ENCODE assay signal across 25 mouse cellular contexts in the genomic region with DNA sequence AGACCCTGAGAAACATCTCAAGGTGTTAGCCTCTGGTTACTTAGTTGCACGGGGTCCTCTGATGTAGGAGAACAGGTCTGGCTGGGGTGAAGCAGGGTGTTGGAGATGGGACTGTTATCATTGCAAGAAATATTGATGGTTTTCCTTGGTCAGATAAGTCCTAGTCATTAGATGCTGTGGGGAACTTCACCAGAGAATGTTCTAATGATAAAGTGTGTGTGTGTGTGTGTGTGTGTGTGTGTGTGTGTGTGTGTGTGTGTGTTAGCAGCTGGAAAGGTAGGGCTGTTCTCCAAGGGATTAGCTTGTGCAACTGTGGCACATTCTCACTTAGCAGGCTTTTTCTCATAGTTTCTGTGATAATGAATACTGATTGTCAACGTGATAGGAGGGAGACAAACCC.
"Had no signal": no experiment of that assay in that cellular context is flagged by ENCODE, and none has a peak within 500 bp of the region (broad histone marks: within the 10 kb centered on the region; RNA-seq: fewer than 3 reads in every experiment).

No protein-coding gene starts in this region.

- H3K4me3 ChIP-seq: gastrocnemius, adult 2 months; heart, embryonic 13.5 days; heart, embryonic 15.5 days; hindbrain, embryonic 13.5 days; hindbrain, embryonic 15.5 days; kidney, embryonic 15.5 days; limb, embryonic 13.5 days; limb, embryonic 15.5 days had no signal

- H3K9me3 ChIP-seq: heart, embryonic 13.5 days; heart, embryonic 15.5 days; hindbrain, embryonic 13.5 days; hindbrain, embryonic 15.5 days; kidney, embryonic 15.5 days; limb, embryonic 13.5 days; limb, embryonic 15.5 days had no signal

- H3K27ac ChIP-seq: gastrocnemius, adult 2 months; heart, embryonic 13.5 days; heart, embryonic 15.5 days; hindbrain, embryonic 13.5 days; hindbrain, embryonic 15.5 days; hindbrain, postnatal 0 days; kidney, embryonic 15.5 days; kidney, postnatal 0 days; limb, embryonic 13.5 days; limb, embryonic 15.5 days; liver, embryonic 14.5 days had no signal

- H3K27me3 ChIP-seq: heart, embryonic 13.5 days; heart, embryonic 15.5 days; hindbrain, embryonic 13.5 days; hindbrain, embryonic 15.5 days; kidney, embryonic 15.5 days; limb, embryonic 13.5 days; limb, embryonic 15.5 days had no signal

- H3K4me2 ChIP-seq: heart, embryonic 11.5 days; heart, embryonic 13.5 days; heart, embryonic 15.5 days; hindbrain, embryonic 13.5 days; hindbrain, embryonic 15.5 days; kidney, embryonic 15.5 days; limb, embryonic 13.5 days; limb, embryonic 15.5 days had no signal

- H3K9ac ChIP-seq: heart, embryonic 13.5 days; heart, embryonic 15.5 days; hindbrain, embryonic 13.5 days; hindbrain, embryonic 15.5 days; kidney, embryonic 15.5 days; limb, embryonic 13.5 days; limb, embryonic 15.5 days; liver, embryonic 14.5 days had no signal

- ATAC-seq: hindbrain, postnatal 0 days; intestine, embryonic 16.5 days had no signal

- H3K4me1 ChIP-seq: hindbrain, embryonic 13.5 days; hindbrain, embryonic 15.5 days; kidney, embryonic 15.5 days; limb, embryonic 13.5 days; limb, embryonic 15.5 days had no signal

- DNase-seq: gastrocnemius, adult 2 months; gastrocnemius, postnatal 10 days; gastrocnemius, postnatal 25 days; heart, adult 18-20 months; heart, postnatal 14 days; heart, postnatal 36 days; kidney, adult 11 months; kidney, adult 2 months; kidney, adult 9 months; kidney, postnatal 25 days; layer of hippocampus, adult 9-11 months; layer of hippocampus, postnatal 36 days; left cerebral cortex, postnatal 4 days had no signal

- H3K36me3 ChIP-seq: heart, embryonic 13.5 days; heart, embryonic 15.5 days; hindbrain, embryonic 13.5 days; hindbrain, embryonic 15.5 days; kidney, embryonic 15.5 days; limb, embryonic 13.5 days; limb, embryonic 15.5 days had no signal
